In the genomic region with DNA sequence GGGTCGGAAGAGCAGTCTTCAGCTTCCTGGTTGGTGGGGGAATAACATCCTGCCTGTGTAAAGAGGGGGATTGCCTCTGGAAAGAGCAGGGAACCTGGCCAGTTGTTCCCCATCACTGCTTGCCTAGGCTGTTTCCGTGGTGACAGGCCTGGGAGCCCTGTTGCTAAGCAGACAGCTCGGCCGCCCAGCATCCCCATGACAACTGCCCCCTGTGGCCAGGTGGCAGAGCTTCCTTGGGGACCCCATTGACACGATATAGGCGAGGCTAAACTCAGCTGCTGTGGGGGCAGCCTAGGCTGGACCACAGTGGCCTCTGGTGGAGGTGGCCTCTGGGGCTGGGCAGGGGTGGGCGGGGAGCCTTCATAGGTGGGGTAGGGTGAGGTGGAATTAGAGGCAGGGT, we compare ENCODE assay signal across 16 mouse cellular contexts. TPM values are rescaled to one million over a fixed set of nuclear protein-coding genes. Genes with fewer than 3 reads are reported as not detected.
DNase-seq lines count a peak whose midpoint lies in the region; ATAC-seq and TF ChIP-seq lines count a peak whose summit lies in the region.
"Had no signal": no experiment of that assay in that cellular context is flagged by ENCODE, and none has a peak within 500 bp of the region (broad histone marks: within the 10 kb centered on the region; RNA-seq: fewer than 3 reads in every experiment).

No protein-coding gene starts in this region.

- no peak overlapping the region for H3K27ac ChIP-seq in embryonic facial prominence, embryonic 11.5 days (replicated peaks; ENCODE audit: low read depth, low read length)
- H3K27ac ChIP-seq in embryonic facial prominence, embryonic 10.5 days (replicated peaks) = no peak overlapping the region
- H3K27ac ChIP-seq in forebrain, embryonic 13.5 days = 0 out of 2 replicates have a peak overlapping the region, but pooled peaks have one; percentile 6
- peak overlapping the region; percentile 46; the same call in 1 of the 2 replicates for H3K27ac ChIP-seq in midbrain, embryonic 10.5 days (replicated peaks)
- no peak overlapping the region for H3K27ac ChIP-seq in gastrocnemius, adult 2 months
- H3K27ac ChIP-seq: limb, embryonic 13.5 days; lung, embryonic 15.5 days had no signal

- peak; percentile 13 for DNase-seq in embryonic facial prominence, embryonic 11.5 days (ENCODE audit: low spot score)
- no peak for DNase-seq in embryonic facial prominence, embryonic 10.5 days (ENCODE audit: low spot score)
- no peak for DNase-seq in G1E (ENCODE audit: low spot score)
- peak; percentile 62 for DNase-seq in midbrain, embryonic 10.5 days (ENCODE audit: low spot score)
- no peak for DNase-seq in gastrocnemius, adult 2 months
- no peak for DNase-seq in adipocyte (ENCODE audit: low spot score)
- DNase-seq in cerebellum, adult 11 months = no peak
- DNase-seq: adrenal gland, postnatal 25 days; cerebellum, adult 8-10 months; heart, adult 11 months; kidney, postnatal 4 days; thymus, postnatal 36 days had no signal

- peak; percentile 36; the same call in 1 of the 2 replicates for ATAC-seq in embryonic facial prominence, embryonic 11.5 days (replicated peaks; ENCODE audit: insufficient number of reproducible peaks, low FRiP score, low TSS enrichment, low read depth)
- no peak for ATAC-seq in G1E (ENCODE audit: extremely low read depth, insufficient number of reproducible peaks, low FRiP score, poor library complexity, severe bottlenecking)
- peak; percentile 50; the same call in 1 of the 2 replicates for ATAC-seq in forebrain, embryonic 13.5 days
- ATAC-seq: inflammation-experienced regulatory T-cells, adult 6 months had no signal

- TF ChIP-seq CTCF in G1E (IDR thresholded peaks at IDR 0.05; ENCODE audit: low read depth, low read length) = 0 out of 2 replicates have a peak, but pooled peaks have one; percentile 4
- no peak for TF ChIP-seq CTCF in gastrocnemius, adult 2 months (IDR thresholded peaks at IDR 0.05)

- H3K4me1 ChIP-seq in embryonic facial prominence, embryonic 11.5 days (ENCODE audit: control insufficient read depth, insufficient read depth, low read length) = no peaks in the 10 kb centered on the region
- H3K4me1 ChIP-seq in embryonic facial prominence, embryonic 10.5 days = peaks cover 44% of the 10 kb centered on the region
- H3K4me1 ChIP-seq in G1E (ENCODE audit: insufficient read depth, low read depth, low read length) = no peaks in the 10 kb centered on the region
- H3K4me1 ChIP-seq in forebrain, embryonic 13.5 days = peaks cover 18% of the 10 kb centered on the region
- peaks cover 33% of the 10 kb centered on the region for H3K4me1 ChIP-seq in midbrain, embryonic 10.5 days
- H3K4me1 ChIP-seq: lung, embryonic 15.5 days had no signal

- H3K4me3 ChIP-seq in embryonic facial prominence, embryonic 11.5 days (ENCODE audit: low read depth, low read length) = no peak overlapping the region
- no peak overlapping the region for H3K4me3 ChIP-seq in embryonic facial prominence, embryonic 10.5 days
- H3K4me3 ChIP-seq in G1E (ENCODE audit: low read depth, low read length) = no peak overlapping the region
- no peak overlapping the region for H3K4me3 ChIP-seq in forebrain, embryonic 13.5 days
- H3K4me3 ChIP-seq in midbrain, embryonic 10.5 days = no peak overlapping the region
- H3K4me3 ChIP-seq in gastrocnemius, adult 2 months = no peak overlapping the region
- H3K4me3 ChIP-seq: limb, embryonic 13.5 days; lung, embryonic 15.5 days had no signal

- H3K27me3 ChIP-seq in embryonic facial prominence, embryonic 11.5 days (ENCODE audit: control insufficient read depth, insufficient read depth, low read length) = peaks cover 2% of the 10 kb centered on the region; the same call in 1 of the 2 replicates
- H3K27me3 ChIP-seq in embryonic facial prominence, embryonic 10.5 days (replicated peaks; ENCODE audit: low read depth, poor library complexity, severe bottlenecking) = peaks cover 19% of the 10 kb centered on the region
- peaks cover 10% of the 10 kb centered on the region; the same call in 1 of the 2 replicates for H3K27me3 ChIP-seq in G1E (ENCODE audit: insufficient read depth, low read length)
- no peaks in the 10 kb centered on the region; the same call in 1 of the 2 replicates for H3K27me3 ChIP-seq in forebrain, embryonic 13.5 days
- H3K27me3 ChIP-seq in midbrain, embryonic 10.5 days (ENCODE audit: low read depth, poor library complexity, severe bottlenecking) = peaks cover 16% of the 10 kb centered on the region
- H3K27me3 ChIP-seq: lung, embryonic 15.5 days had no signal

- H3K4me2 ChIP-seq in embryonic facial prominence, embryonic 11.5 days (ENCODE audit: low read depth, low read length) = no peak overlapping the region
- no peak overlapping the region for H3K4me2 ChIP-seq in forebrain, embryonic 13.5 days
- H3K4me2 ChIP-seq: limb, embryonic 13.5 days; lung, embryonic 15.5 days had no signal

- no peak overlapping the region for H3K9ac ChIP-seq in embryonic facial prominence, embryonic 11.5 days (replicated peaks; ENCODE audit: low read length)
- no peak overlapping the region for H3K9ac ChIP-seq in forebrain, embryonic 13.5 days
- H3K9ac ChIP-seq: limb, embryonic 13.5 days; lung, embryonic 15.5 days had no signal

- intact Hi-C loops in gastrocnemius, adult 2 months (cut with DNase I) = no loop called here

- H3K9me3 ChIP-seq in embryonic facial prominence, embryonic 11.5 days (replicated peaks; ENCODE audit: control insufficient read depth, low read length) = no peaks in the 10 kb centered on the region
- H3K9me3 ChIP-seq in embryonic facial prominence, embryonic 10.5 days = no peaks in the 10 kb centered on the region
- no peaks in the 10 kb centered on the region for H3K9me3 ChIP-seq in G1E (replicated peaks)
- no peaks in the 10 kb centered on the region for H3K9me3 ChIP-seq in forebrain, embryonic 13.5 days (replicated peaks)
- no peaks in the 10 kb centered on the region for H3K9me3 ChIP-seq in midbrain, embryonic 10.5 days (replicated peaks)
- H3K9me3 ChIP-seq: limb, embryonic 13.5 days; lung, embryonic 15.5 days had no signal

- 33% methylated on average over 7 of the region's 7 CpGs for WGBS in embryonic facial prominence, embryonic 11.5 days
- 28% methylated on average over 7 of the region's 7 CpGs for WGBS in embryonic facial prominence, embryonic 10.5 days
- 23% methylated on average over 7 of the region's 7 CpGs for WGBS in forebrain, embryonic 13.5 days
- 21% methylated on average over 7 of the region's 7 CpGs for WGBS in midbrain, embryonic 10.5 days

- H3K36me3 ChIP-seq in embryonic facial prominence, embryonic 11.5 days (replicated peaks; ENCODE audit: control insufficient read depth, insufficient read depth, low read depth, low read length) = no peaks in the 10 kb centered on the region
- H3K36me3 ChIP-seq in embryonic facial prominence, embryonic 10.5 days (replicated peaks) = no peaks in the 10 kb centered on the region
- no peaks in the 10 kb centered on the region for H3K36me3 ChIP-seq in G1E (replicated peaks)
- peaks cover 18% of the 10 kb centered on the region for H3K36me3 ChIP-seq in forebrain, embryonic 13.5 days (ENCODE audit: poor library complexity, severe bottlenecking)
- H3K36me3 ChIP-seq in midbrain, embryonic 10.5 days = peaks cover 11% of the 10 kb centered on the region; the same call in 1 of the 2 replicates
- H3K36me3 ChIP-seq: limb, embryonic 13.5 days; lung, embryonic 15.5 days had no signal

RNA-seq across cellular contexts. Expression of a gene that starts 40.6 kb away (rescaled TPM):
- polyA plus RNA-seq in embryonic facial prominence, embryonic 11.5 days (2014; fragmentation: Nextera tagmentation; extraction: Ambion mirVana) = 0.39 and 0.41 TPM in 2 replicates
- polyA plus RNA-seq in embryonic facial prominence, embryonic 10.5 days (2016; fragmentation: Nextera tagmentation; extraction: Ambion mirVana) = 0.20 and 0.25 TPM in 2 replicates
- total RNA-seq in G1E (2014; fragmentation: Nextera tagmentation) (not detected in 2 replicates), G1E (2017) (0.06 and 0.11 TPM in 2 replicates)
- polyA plus RNA-seq in G1E (2012) = not detected in 2 replicates
- polyA plus RNA-seq in forebrain, embryonic 13.5 days (2015; fragmentation: Nextera tagmentation; extraction: Ambion mirVana) = 1.4 and 1.8 TPM in 2 replicates
- polyA plus RNA-seq in midbrain, embryonic 10.5 days (2016; fragmentation: Nextera tagmentation; extraction: Ambion mirVana) = 0.42 and 0.65 TPM in 2 replicates
- 1 to 10 TPM; 1.5 to 2.3 TPM for total RNA-seq in gastrocnemius, adult 2 months (2021)
- polyA plus RNA-seq: inflammation-experienced regulatory T-cells, adult 6 months had no signal

Comparison
In these comparisons a context has a peak if more than half of its experiments do, and no peak if none do; other contexts are left out.
1. DNase-seq: peak in embryonic facial prominence, embryonic 11.5 days (single experiment) and midbrain, embryonic 10.5 days (single experiment); none in embryonic facial prominence, embryonic 10.5 days (single experiment), G1E (single experiment), gastrocnemius, adult 2 months (single experiment), adipocyte (single experiment) and cerebellum, adult 11 months (single experiment).
2. H3K27ac ChIP-seq: peak in forebrain, embryonic 13.5 days (single experiment) and midbrain, embryonic 10.5 days (single experiment); none in embryonic facial prominence, embryonic 11.5 days (single experiment), embryonic facial prominence, embryonic 10.5 days (single experiment) and gastrocnemius, adult 2 months (single experiment).